Mouse (Mus musculus) ES-Bruce4 (cell line): ENCODE data around the gene D5Ertd579e. TPM values are rescaled to one million over a fixed set of nuclear protein-coding genes. Genes with fewer than 3 reads are reported as not detected.

ENCODE experiments used
- H3K27ac ChIP-seq: 2 replicates; pipeline ENCODE4 v1.5.1; 2012; ENCODE audit warnings: low read length, inconsistent platforms; ENCODE audit not compliant: insufficient read depth
- H3K27me3 ChIP-seq: 2 replicates; pipeline ENCODE4 v1.6.1; 2012; ENCODE audit warnings: mild to moderate bottlenecking, low read length, inconsistent platforms; ENCODE audit not compliant: control insufficient read depth, poor library complexity, insufficient read depth, severe bottlenecking
- H3K36me3 ChIP-seq: 2 replicates; pipeline ENCODE4 v1.6.1; 2012; ENCODE audit warnings: inconsistent platforms, mild to moderate bottlenecking, low read length, moderate library complexity; ENCODE audit not compliant: control insufficient read depth, poor library complexity, insufficient read depth, severe bottlenecking
- H3K4me1 ChIP-seq: one replicate; pipeline ENCODE4 v1.8.1; 2011; ENCODE audit warnings: low read length; ENCODE audit not compliant: control insufficient read depth, insufficient read depth
- H3K4me3 ChIP-seq: 2 replicates; pipeline ENCODE4 v1.5.1; 2011; ENCODE audit warnings: low read depth, mild to moderate bottlenecking, low read length
- H3K9ac ChIP-seq: 2 replicates; pipeline ENCODE4 v1.6.1; 2012; ENCODE audit warnings: low read depth, mild to moderate bottlenecking, inconsistent platforms; ENCODE audit not compliant: poor library complexity, severe bottlenecking
- H3K9me3 ChIP-seq: replicated peaks from 2 replicates; pipeline ENCODE4 v1.6.1; 2012; ENCODE audit warnings: mild to moderate bottlenecking, low read length, inconsistent platforms; ENCODE audit not compliant: control insufficient read depth, poor library complexity, insufficient read depth, severe bottlenecking
- CTCF ChIP-seq: IDR thresholded peaks from one replicate; pipeline ENCODE4 v1.8.1; 2011; ENCODE audit warnings: low read depth, low read length
- EP300 ChIP-seq: IDR thresholded peaks from 2 replicates; pipeline ENCODE4 v1.6.1; 2011; ENCODE audit warnings: low read depth, low read length; ENCODE audit not compliant: insufficient read depth
- POLR2A ChIP-seq: IDR thresholded peaks from one replicate; pipeline ENCODE4 v1.8.1; 2011; ENCODE audit warnings: low read length; ENCODE audit not compliant: insufficient read depth
- polyA plus RNA-seq: library from polyadenylated mRNA; stranded (reverse); fragments of >200 nt; gene quantifications from 2 replicates; pipeline ENCODE4 v1.2.4, GENCODE M21; 2011; ENCODE audit warnings: low read depth; ENCODE audit not compliant: missing spikeins, insufficient read depth, insufficient read length

D5Ertd579e gene
- polyA plus RNA-seq, 1 experiment: 44.1 TPM

DNA sequence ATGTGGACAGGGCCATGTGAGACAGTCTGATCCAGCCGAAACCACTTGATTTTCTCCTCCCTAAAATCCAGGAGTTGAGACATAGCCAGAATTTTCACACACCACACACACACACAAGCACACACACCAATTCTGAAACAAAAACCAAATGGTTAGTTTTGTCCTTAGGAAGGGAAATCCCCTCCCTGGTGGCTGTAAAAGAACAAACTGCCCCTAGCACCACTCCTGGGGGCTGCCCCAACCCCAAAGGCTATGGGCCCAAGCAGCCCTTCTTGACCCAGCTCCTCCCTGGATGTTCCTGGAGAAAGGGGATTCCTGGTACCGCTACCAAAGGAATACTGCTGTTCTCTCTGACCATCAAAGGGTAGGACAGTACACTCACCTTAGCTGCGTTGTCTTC, 119.4 kb downstream of the D5Ertd579e start:
- no peaks in the 10 kb centered on the region for H3K9me3 ChIP-seq
- TF ChIP-seq EP300 (no peak), POLR2A (no peak), CTCF (no peak)
- no peak overlapping the region for H3K9ac ChIP-seq
- no peak overlapping the region for H3K27ac ChIP-seq
- H3K36me3 ChIP-seq: no peaks in the 10 kb centered on the region
- peaks cover 9% of the 10 kb centered on the region for H3K4me1 ChIP-seq
- H3K4me3 ChIP-seq: no peak overlapping the region
- H3K27me3 ChIP-seq: no peaks in the 10 kb centered on the region

DNA sequence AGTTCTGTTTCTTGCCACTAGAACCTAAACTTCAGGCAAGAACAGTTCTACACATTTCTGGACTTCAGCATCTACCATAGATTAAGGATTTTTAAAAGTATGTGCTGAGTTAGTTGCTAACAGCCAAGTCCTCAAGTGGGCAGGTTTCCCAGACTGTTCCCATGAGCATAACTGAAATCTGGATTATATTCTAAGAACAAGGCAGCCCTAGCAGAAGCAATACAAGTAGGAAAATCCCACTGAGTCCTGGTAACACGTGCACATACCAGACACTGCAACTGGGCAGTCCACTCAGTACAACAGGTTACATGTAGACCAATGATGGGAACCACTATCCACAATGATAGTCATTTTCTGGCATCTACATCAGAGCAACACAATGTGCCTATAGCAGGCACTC, 120.1 kb downstream of the D5Ertd579e start:
- H3K27ac ChIP-seq: no peak overlapping the region
- TF ChIP-seq POLR2A (no peak), EP300 (no peak), CTCF (no peak)

DNA sequence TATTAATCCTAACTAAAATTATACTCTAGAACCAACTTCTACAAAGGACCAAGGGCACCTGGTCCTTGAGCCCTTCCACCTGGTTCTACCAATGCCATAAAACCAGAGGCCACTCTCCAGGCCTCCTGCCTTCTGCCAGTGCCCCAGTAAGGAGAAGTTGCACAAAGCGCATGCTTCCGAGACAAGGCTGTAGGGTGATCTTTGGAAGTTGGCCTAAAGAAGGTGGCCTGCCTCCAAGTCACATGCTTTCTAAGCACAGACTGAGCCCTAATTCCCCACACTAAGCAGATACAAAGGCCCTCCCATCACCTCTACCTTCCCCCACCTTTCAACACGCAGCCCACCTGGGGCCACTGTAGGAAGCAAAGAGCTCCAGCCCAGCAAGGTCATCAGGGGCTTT, 120.6 kb downstream of the D5Ertd579e start:
- TF ChIP-seq POLR2A: no peak
- H3K36me3 ChIP-seq: no peaks in the 10 kb centered on the region
- no peak overlapping the region for H3K4me3 ChIP-seq
- no peaks in the 10 kb centered on the region for H3K9me3 ChIP-seq
- H3K9ac ChIP-seq: no peak overlapping the region
- peak overlapping the region; percentile 73; the same call in 1 of the 2 replicates for H3K27ac ChIP-seq
- peaks cover 9% of the 10 kb centered on the region for H3K4me1 ChIP-seq
- H3K27me3 ChIP-seq: no peaks in the 10 kb centered on the region

More for the DNA sequence above, 120.1 kb downstream of the D5Ertd579e start:
- no peak overlapping the region for H3K9ac ChIP-seq
- H3K4me1 ChIP-seq: peaks cover 9% of the 10 kb centered on the region
- no peaks in the 10 kb centered on the region for H3K27me3 ChIP-seq
- H3K4me3 ChIP-seq: no peak overlapping the region
- H3K36me3 ChIP-seq: no peaks in the 10 kb centered on the region
- H3K9me3 ChIP-seq: no peaks in the 10 kb centered on the region

DNA sequence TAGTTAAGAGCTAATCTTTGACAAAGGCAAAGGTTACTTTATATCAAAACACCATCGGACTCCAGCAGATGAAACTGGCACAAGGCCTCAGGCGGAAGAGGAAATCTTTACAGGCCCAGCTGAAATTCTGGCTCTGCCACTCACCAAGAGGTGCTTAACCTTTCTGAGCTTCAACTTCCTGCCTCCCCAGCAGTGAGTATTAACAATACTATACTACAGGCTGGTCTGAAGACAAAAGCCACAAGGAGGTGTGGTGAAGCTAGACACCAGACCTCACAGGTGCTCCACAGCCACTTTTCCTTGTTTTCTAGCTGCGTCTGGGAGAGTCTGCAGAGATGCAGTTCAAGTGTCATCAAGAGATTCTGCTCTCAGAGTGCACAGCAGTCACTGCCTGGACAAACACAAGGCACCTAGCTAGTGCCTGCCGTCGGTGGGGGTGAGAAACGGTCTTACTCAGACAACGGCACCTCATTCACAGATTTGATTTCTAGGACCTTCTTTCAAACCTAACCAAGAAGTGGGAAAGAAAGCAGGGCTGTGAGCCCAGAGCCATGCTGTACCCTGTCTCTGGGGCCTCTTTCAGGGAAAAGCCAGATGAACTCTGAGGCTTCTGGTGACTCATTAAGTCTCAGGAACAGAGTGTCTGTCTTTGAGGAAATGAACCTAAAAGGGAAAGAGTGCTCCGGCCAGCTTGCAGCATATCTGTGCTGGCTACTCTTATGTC, 121.5 kb downstream of the D5Ertd579e start:
- no peaks in the 10 kb centered on the region for H3K27me3 ChIP-seq
- H3K9me3 ChIP-seq: no peaks in the 10 kb centered on the region
- peak overlapping the region; percentile 73 for H3K27ac ChIP-seq
- TF ChIP-seq EP300 (0 out of 2 replicates have a peak, but pooled peaks have one; percentile 21), CTCF (no peak)
- H3K36me3 ChIP-seq: no peaks in the 10 kb centered on the region
- no peak overlapping the region for H3K9ac ChIP-seq
- no peak overlapping the region for H3K4me3 ChIP-seq
- peaks cover 9% of the 10 kb centered on the region for H3K4me1 ChIP-seq

DNA sequence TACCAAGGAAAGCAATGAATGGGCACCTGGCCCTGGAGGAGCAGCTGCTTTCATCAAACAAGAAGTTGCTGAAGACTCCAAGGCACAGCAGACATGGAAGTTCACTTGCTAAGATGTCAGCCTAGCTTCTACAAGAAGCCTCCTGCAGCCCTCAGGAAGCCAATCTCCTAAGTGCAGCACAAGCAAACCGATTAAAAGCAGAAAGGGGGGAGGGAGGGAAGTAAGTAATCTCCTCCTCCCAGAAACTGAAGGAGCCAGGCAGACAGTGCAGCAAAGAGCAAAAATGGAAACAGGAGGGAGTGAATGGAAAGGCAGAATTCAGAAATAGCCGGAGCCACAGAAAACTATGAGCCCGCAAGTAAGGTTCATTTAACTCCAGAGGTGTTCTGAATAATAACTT, 122.5 kb downstream of the D5Ertd579e start:
- TF ChIP-seq EP300: no peak
- TF ChIP-seq CTCF: no peak
- no peak for TF ChIP-seq POLR2A
- H3K9ac ChIP-seq: no peak overlapping the region
- H3K27me3 ChIP-seq: no peaks in the 10 kb centered on the region
- H3K27ac ChIP-seq: peak overlapping the region; percentile 12
- H3K4me3 ChIP-seq: no peak overlapping the region
- H3K4me1 ChIP-seq: peaks cover 9% of the 10 kb centered on the region
- no peaks in the 10 kb centered on the region for H3K9me3 ChIP-seq
- H3K36me3 ChIP-seq: no peaks in the 10 kb centered on the region

DNA sequence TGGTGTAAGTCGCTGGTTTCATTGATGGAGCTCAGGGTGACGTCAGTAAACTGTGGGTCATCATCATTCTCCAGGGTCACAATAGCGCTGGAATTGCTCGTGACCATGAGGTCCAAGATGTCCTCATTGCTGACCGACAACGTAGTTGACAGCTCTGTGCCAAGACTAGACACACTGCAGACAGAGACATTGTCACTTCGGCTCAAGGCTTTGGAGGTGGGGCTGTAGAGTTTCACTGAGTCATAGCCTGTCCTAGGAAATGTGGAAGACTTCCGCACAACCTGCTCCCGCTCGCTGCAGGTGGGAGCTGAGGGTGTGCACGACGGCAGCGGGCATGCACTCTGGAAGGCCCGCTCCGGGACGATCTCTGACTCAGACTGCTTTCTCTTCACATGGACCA, 124.5 kb downstream of the D5Ertd579e start:
- TF ChIP-seq POLR2A (no peak), CTCF (no peak)
- Histone ChIP-seq H3K9me3 (no peaks in the 10 kb centered on the region), H3K4me1 (peaks cover 9% of the 10 kb centered on the region), H3K9ac (no peak overlapping the region), H3K4me3 (no peak overlapping the region), H3K36me3 (no peaks in the 10 kb centered on the region), H3K27ac (no peak overlapping the region), H3K27me3 (no peaks in the 10 kb centered on the region)
